Mouse (Mus musculus) C2C12 (cell line): ENCODE data around the gene Tmem100. TPM values are rescaled to one million over a fixed set of nuclear protein-coding genes. Genes with fewer than 3 reads are reported as not detected.

ENCODE experiments used
- H3K27me3 ChIP-seq: one replicate; pipeline ENCODE4 v1.6.1; 2011; ENCODE audit not compliant: control insufficient read depth, insufficient read depth, insufficient read length
- H3K36me3 ChIP-seq: one replicate; pipeline ENCODE4 v1.6.1; 2011; ENCODE audit not compliant: control insufficient read depth, insufficient read depth
- H3K4me3 ChIP-seq: one replicate; pipeline ENCODE4 v1.5.1; 2011; ENCODE audit warnings: mild to moderate bottlenecking, control low read depth; ENCODE audit not compliant: poor library complexity, insufficient read depth, severe bottlenecking
- H3K79me2 ChIP-seq: one replicate; pipeline ENCODE4 v1.6.1; 2011; ENCODE audit not compliant: control insufficient read depth, insufficient read depth
- H3K79me3 ChIP-seq: one replicate; pipeline ENCODE4 v1.6.1; 2011; ENCODE audit warnings: low read depth, control low read depth
- H3ac ChIP-seq: one replicate; pipeline ENCODE3; 2011; ENCODE audit warnings: low read depth; ENCODE audit not compliant: control insufficient read depth, insufficient read length
- CEBPB ChIP-seq: IDR thresholded peaks from one replicate; pipeline ENCODE4 v1.6.1; 2011; ENCODE audit warnings: low read depth, mild to moderate bottlenecking, control low read depth, moderate library complexity
- CTCF ChIP-seq: IDR thresholded peaks from one replicate; pipeline ENCODE4 v1.5.1; 2011; ENCODE audit not compliant: control insufficient read depth, insufficient read depth, insufficient read length
- FOSL1 ChIP-seq: IDR thresholded peaks from one replicate; pipeline ENCODE4 v1.8.0; 2011; ENCODE audit warnings: mild to moderate bottlenecking, low read length; ENCODE audit not compliant: poor library complexity, insufficient read depth, severe bottlenecking
- MAX ChIP-seq: IDR thresholded peaks from one replicate; pipeline ENCODE4 v1.6.1; 2011; ENCODE audit warnings: mild to moderate bottlenecking, control low read depth
- MYOD1 ChIP-seq: IDR thresholded peaks from one replicate; pipeline ENCODE4 v1.6.1; 2011; ENCODE audit warnings: low read depth; ENCODE audit not compliant: control insufficient read depth, insufficient read length
- MYOG ChIP-seq: IDR thresholded peaks from one replicate; pipeline ENCODE4 v1.6.1; 2011; ENCODE audit not compliant: control insufficient read depth, insufficient read length; ENCODE audit errors: extremely low read depth
- USF1 ChIP-seq: IDR thresholded peaks from one replicate; pipeline ENCODE4 v1.6.1; 2011; ENCODE audit warnings: low read depth, mild to moderate bottlenecking, control low read depth, moderate library complexity
- polyA plus RNA-seq: library from polyadenylated mRNA; unstranded; fragments of >200 nt; fragmentation: generic; extraction: Trizol; gene quantifications from one replicate; pipeline ENCODE4 v1.2.1, GENCODE M21; 2012; ENCODE audit warnings: missing spikeins

Gene Tmem100
- polyA plus RNA-seq, 1 experiment: not detected

DNA sequence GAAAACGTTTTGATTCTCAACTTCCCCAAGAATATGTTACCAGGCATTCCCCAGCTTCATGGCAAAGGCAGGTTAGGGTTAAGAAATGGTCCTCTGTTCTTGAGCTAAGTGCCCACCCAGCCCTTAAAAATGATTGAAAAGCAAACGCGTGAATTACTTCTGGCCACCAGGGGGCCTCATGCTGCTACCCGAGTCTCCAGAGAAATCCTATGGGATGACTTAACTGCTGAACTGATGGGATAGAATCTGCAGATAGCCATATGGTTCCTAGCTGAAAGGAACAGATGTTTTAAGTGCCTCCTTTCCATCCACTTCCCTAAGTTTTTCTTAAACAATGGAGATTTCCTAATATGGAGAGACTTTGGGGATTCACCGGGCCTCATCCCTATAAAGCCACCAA lies 7.9 kb downstream of the Tmem100 start:
- H3K4me3 ChIP-seq: no peak overlapping the region
- H3ac ChIP-seq: no peak overlapping the region
- no peaks in the 10 kb centered on the region for H3K79me2 ChIP-seq
- no peaks in the 10 kb centered on the region for H3K36me3 ChIP-seq
- no peaks in the 10 kb centered on the region for H3K27me3 ChIP-seq
- TF ChIP-seq MYOD1: no peak
- H3K79me3 ChIP-seq: no peaks in the 10 kb centered on the region

DNA sequence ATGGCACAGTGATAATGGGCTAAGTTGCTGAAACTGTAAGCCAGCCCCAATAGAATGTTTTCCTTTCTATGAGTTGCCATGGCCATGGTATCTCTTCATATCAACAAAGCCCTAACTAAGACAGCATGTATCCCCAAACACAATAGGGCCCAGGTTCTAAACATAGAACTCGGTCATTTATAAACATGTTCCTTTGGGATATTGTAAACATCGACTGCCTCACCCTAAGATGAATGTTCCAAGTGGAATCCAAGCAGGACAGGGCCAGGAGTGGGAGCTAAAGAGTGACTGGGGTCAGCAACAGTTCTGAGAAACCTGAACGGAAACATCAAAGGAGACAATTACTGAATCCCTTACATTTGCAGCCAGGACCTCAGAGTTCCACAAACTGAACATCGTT lies 14.3 kb downstream of the Tmem100 start:
- Histone ChIP-seq H3ac (no peak overlapping the region), H3K4me3 (no peak overlapping the region), H3K79me2 (no peaks in the 10 kb centered on the region), H3K36me3 (no peaks in the 10 kb centered on the region), H3K79me3 (no peaks in the 10 kb centered on the region), H3K27me3 (no peaks in the 10 kb centered on the region)
- TF ChIP-seq MYOD1 (no peak), CEBPB (no peak), MAX (no peak), FOSL1 (no peak), CTCF (no peak), MYOG (no peak), USF1 (no peak)

- TF ChIP-seq MYOG (no peak), CEBPB (no peak), USF1 (no peak)
- Histone ChIP-seq H3K27me3 (no peaks in the 10 kb centered on the region), H3K4me3 (no peak overlapping the region), H3ac (no peak overlapping the region), H3K79me2 (no peaks in the 10 kb centered on the region), H3K79me3 (no peaks in the 10 kb centered on the region), H3K36me3 (no peaks in the 10 kb centered on the region)
Observed at GRCm38 (mm10) chr11:90046211-90046610, 16.1 kb downstream of the Tmem100 start.

- TF ChIP-seq MAX (no peak), MYOG (no peak), FOSL1 (no peak), CEBPB (no peak), MYOD1 (no peak), CTCF (no peak), USF1 (no peak)
Observed at GRCm38 (mm10) chr11:90047271-90047670, 17.1 kb downstream of the Tmem100 start.

GRCm38 (mm10) chr11:90050016-90050415 lies 19.9 kb downstream of the Tmem100 start:
- Histone ChIP-seq H3K79me3 (no peaks in the 10 kb centered on the region), H3K27me3 (no peaks in the 10 kb centered on the region), H3ac (no peak overlapping the region), H3K79me2 (no peaks in the 10 kb centered on the region), H3K4me3 (no peak overlapping the region), H3K36me3 (no peaks in the 10 kb centered on the region)
- TF ChIP-seq CEBPB (no peak), MYOG (no peak), MAX (no peak), CTCF (no peak), USF1 (no peak), MYOD1 (no peak), FOSL1 (no peak)

More at GRCm38 (mm10) chr11:90047271-90047670, 17.1 kb downstream of the Tmem100 start:
- H3K79me3 ChIP-seq: no peaks in the 10 kb centered on the region
- no peaks in the 10 kb centered on the region for H3K36me3 ChIP-seq
- no peak overlapping the region for H3K4me3 ChIP-seq
- H3K27me3 ChIP-seq: no peaks in the 10 kb centered on the region
- no peaks in the 10 kb centered on the region for H3K79me2 ChIP-seq
- no peak overlapping the region for H3ac ChIP-seq

DNA sequence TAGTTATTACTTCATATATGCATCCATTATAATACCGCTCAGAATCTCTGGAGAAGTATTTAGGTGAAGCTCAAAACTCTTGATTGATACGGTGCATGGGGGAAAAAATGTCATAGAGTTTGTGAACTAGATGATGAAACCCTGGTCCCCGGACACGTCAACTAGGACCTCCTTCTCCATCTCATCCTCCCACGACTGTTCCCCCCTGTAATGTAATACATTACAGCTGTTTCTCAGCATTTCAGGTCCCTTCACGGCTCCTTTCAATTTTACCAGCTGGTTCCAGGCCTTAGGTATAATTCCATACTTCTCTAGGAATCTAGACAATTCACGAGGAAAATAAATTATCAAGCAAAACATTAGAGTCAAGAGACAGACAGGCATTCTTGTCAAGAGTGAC lies 22.6 kb downstream of the Tmem100 start:
- no peak for TF ChIP-seq MYOD1
- TF ChIP-seq USF1: no peak
- TF ChIP-seq MYOG: no peak
- no peak for TF ChIP-seq MAX
- TF ChIP-seq CTCF: no peak
- no peak for TF ChIP-seq FOSL1
- TF ChIP-seq CEBPB: no peak
- H3ac ChIP-seq: no peak overlapping the region
- H3K79me3 ChIP-seq: no peaks in the 10 kb centered on the region
- H3K79me2 ChIP-seq: no peaks in the 10 kb centered on the region
- H3K4me3 ChIP-seq: no peak overlapping the region
- no peaks in the 10 kb centered on the region for H3K36me3 ChIP-seq
- H3K27me3 ChIP-seq: no peaks in the 10 kb centered on the region
